In genomic region chr17:9893966-9894365, GRCm38 (mm10) we compare ENCODE assay signal across 9 mouse cellular contexts.
A peak's percentile ranks its signal among the peaks of the same experiment; 100 is the strongest.
DNase-seq lines count a peak whose midpoint lies in the region; ATAC-seq lines count a peak whose summit lies in the region.
"Had no signal": no experiment of that assay in that cellular context is flagged by ENCODE, and none has a peak within 500 bp of the region (broad histone marks: within the 10 kb centered on the region; RNA-seq: fewer than 3 reads in every experiment).

No protein-coding gene starts in this region.

- peaks cover 22% of the 10 kb centered on the region for H3K4me1 ChIP-seq in midbrain, embryonic 11.5 days (ENCODE audit: control insufficient read depth, insufficient read depth, low read length)
- peaks cover 9% of the 10 kb centered on the region; the same call in 1 of the 2 replicates for H3K4me1 ChIP-seq in midbrain, embryonic 15.5 days
- peaks cover 22% of the 10 kb centered on the region; the same call in 1 of the 2 replicates for H3K4me1 ChIP-seq in neural tube, embryonic 12.5 days

- no peaks in the 10 kb centered on the region for H3K27me3 ChIP-seq in midbrain, embryonic 11.5 days (ENCODE audit: control insufficient read depth, insufficient read depth, low read length)
- H3K27me3 ChIP-seq in midbrain, embryonic 15.5 days (replicated peaks) = no peaks in the 10 kb centered on the region
- no peaks in the 10 kb centered on the region for H3K27me3 ChIP-seq in neural tube, embryonic 12.5 days (replicated peaks)

- no peak overlapping the region for H3K27ac ChIP-seq in midbrain, embryonic 11.5 days (ENCODE audit: low read depth, low read length)
- no peak overlapping the region for H3K27ac ChIP-seq in midbrain, embryonic 15.5 days
- no peak overlapping the region for H3K27ac ChIP-seq in neural tube, embryonic 12.5 days

- H3K36me3 ChIP-seq in midbrain, embryonic 11.5 days (ENCODE audit: control insufficient read depth, insufficient read depth, low read length) = no peaks in the 10 kb centered on the region
- H3K36me3 ChIP-seq in midbrain, embryonic 15.5 days (replicated peaks) = no peaks in the 10 kb centered on the region
- no peaks in the 10 kb centered on the region for H3K36me3 ChIP-seq in neural tube, embryonic 12.5 days

- peak; percentile 63 for ATAC-seq in midbrain, embryonic 11.5 days (ENCODE audit: low FRiP score)
- no peak; the same call in 1 of the 2 replicates for ATAC-seq in midbrain, embryonic 15.5 days (replicated peaks)
- ATAC-seq in neural tube, embryonic 12.5 days (ENCODE audit: low FRiP score, low read depth) = peak; percentile 41; the same call in 1 of the 2 replicates

- no peak overlapping the region for H3K4me2 ChIP-seq in midbrain, embryonic 11.5 days
- no peak overlapping the region for H3K4me2 ChIP-seq in midbrain, embryonic 15.5 days
- H3K4me2 ChIP-seq in neural tube, embryonic 12.5 days (replicated peaks) = no peak overlapping the region

- DNase-seq in adrenal gland, adult (ENCODE audit: inconsistent age in 2 of 2, low spot score in 1 of 2) = peak; percentile 27 to 57
- DNase-seq in adrenal gland, postnatal 25 days = no peak
- no peak for DNase-seq in midbrain, embryonic 11.5 days (ENCODE audit: low spot score, missing footprints)
- peak; percentile 28 to 36 for DNase-seq in kidney, adult 8-10 months
- no peak for DNase-seq in urinary bladder, adult 18-20 months (ENCODE audit: low spot score in 2 of 2)
- no peak for DNase-seq in layer of hippocampus, adult 9-10 months (ENCODE audit: low spot score)

- H3K9me3 ChIP-seq in midbrain, embryonic 11.5 days (ENCODE audit: control insufficient read depth, low read length) = no peaks in the 10 kb centered on the region
- no peaks in the 10 kb centered on the region for H3K9me3 ChIP-seq in midbrain, embryonic 15.5 days
- no peaks in the 10 kb centered on the region for H3K9me3 ChIP-seq in neural tube, embryonic 12.5 days

- H3K4me3 ChIP-seq in midbrain, embryonic 11.5 days (ENCODE audit: low read depth, low read length) = no peak overlapping the region
- H3K4me3 ChIP-seq in midbrain, embryonic 15.5 days = no peak overlapping the region
- H3K4me3 ChIP-seq in neural tube, embryonic 12.5 days = no peak overlapping the region
- H3K4me3 ChIP-seq: erythroblast, embryonic 14.5 days had no signal

- 41% methylated on average over 6 of the region's 6 CpGs for WGBS in midbrain, embryonic 11.5 days
- 45% methylated on average over 6 of the region's 6 CpGs for WGBS in midbrain, embryonic 15.5 days
- 46% methylated on average over 6 of the region's 6 CpGs for WGBS in neural tube, embryonic 12.5 days

- no peak overlapping the region for H3K9ac ChIP-seq in midbrain, embryonic 11.5 days (ENCODE audit: low read length)
- H3K9ac ChIP-seq in midbrain, embryonic 15.5 days = no peak overlapping the region
- no peak overlapping the region for H3K9ac ChIP-seq in neural tube, embryonic 12.5 days

Comparison
In these comparisons a context has a peak if more than half of its experiments do, and no peak if none do; other contexts are left out.
1. DNase-seq: peak in adrenal gland, adult (2 of 2) and kidney, adult 8-10 months (2 of 2); none in adrenal gland, postnatal 25 days (single experiment), midbrain, embryonic 11.5 days (single experiment), urinary bladder, adult 18-20 months (0 of 2) and layer of hippocampus, adult 9-10 months (single experiment).